ENCODE assay signal across 25 mouse cellular contexts in genomic region chr1:130524744-130525143, GRCm38 (mm10).
DNase-seq lines count a peak whose midpoint lies in the region; ATAC-seq and TF ChIP-seq lines count a peak whose summit lies in the region.
"Had no signal": no experiment of that assay in that cellular context is flagged by ENCODE, and none has a peak within 500 bp of the region (broad histone marks: within the 10 kb centered on the region; RNA-seq: fewer than 3 reads in every experiment).

No protein-coding gene starts in this region.

- no peaks in the 10 kb centered on the region for H3K27me3 ChIP-seq in intestine, embryonic 14.5 days (replicated peaks; ENCODE audit: control insufficient read depth, insufficient read depth, low read length)
- no peaks in the 10 kb centered on the region for H3K27me3 ChIP-seq in intestine, postnatal 0 days (replicated peaks; ENCODE audit: control insufficient read depth, insufficient read depth, low read length)
- no peaks in the 10 kb centered on the region for H3K27me3 ChIP-seq in intestine, embryonic 16.5 days (replicated peaks; ENCODE audit: control insufficient read depth, insufficient read depth, low read length)
- H3K27me3 ChIP-seq: CH12.LX; embryonic facial prominence, embryonic 12.5 days; forebrain, embryonic 13.5 days; forebrain, embryonic 15.5 days had no signal

- H3K4me2 ChIP-seq in intestine, embryonic 14.5 days (ENCODE audit: low read length), result no peak overlapping the region
- no peak overlapping the region for H3K4me2 ChIP-seq in intestine, postnatal 0 days (replicated peaks; ENCODE audit: low read depth)
- no peak overlapping the region for H3K4me2 ChIP-seq in intestine, embryonic 16.5 days (ENCODE audit: low read depth, low read length)
- H3K4me2 ChIP-seq: embryonic facial prominence, embryonic 12.5 days; forebrain, embryonic 13.5 days; forebrain, embryonic 15.5 days had no signal

- H3K9ac ChIP-seq in intestine, embryonic 14.5 days (ENCODE audit: low read length), result no peak overlapping the region
- no peak overlapping the region for H3K9ac ChIP-seq in intestine, postnatal 0 days (ENCODE audit: low read depth, low read length)
- H3K9ac ChIP-seq in intestine, embryonic 16.5 days (ENCODE audit: low read depth, low read length), result no peak overlapping the region
- H3K9ac ChIP-seq: embryonic facial prominence, embryonic 12.5 days; forebrain, embryonic 13.5 days; forebrain, embryonic 15.5 days; forebrain, postnatal 0 days had no signal

- peak; percentile 55; the same call in 1 of the 2 replicates for ATAC-seq in intestine, embryonic 14.5 days (replicated peaks; ENCODE audit: low FRiP score, low TSS enrichment, low read depth)
- ATAC-seq in intestine, postnatal 0 days, result no peak
- ATAC-seq in intestine, embryonic 16.5 days, result peak; percentile 70
- ATAC-seq: CD4-positive, CD25-positive, alpha-beta regulatory T cell, adult 4 months; forebrain, embryonic 13.5 days; forebrain, embryonic 15.5 days; forebrain, postnatal 0 days; Patski had no signal

- peak; percentile 10 for DNase-seq in embryo, embryonic 10 days (ENCODE audit: low spot score)
- no peak for DNase-seq in embryo, embryonic 9.5 days (ENCODE audit: extremely low spot score)
- no peak for DNase-seq in intestine, embryonic 14.5 days (ENCODE audit: low spot score)
- peak; percentile 18 for DNase-seq in ZHBTc4 (ENCODE audit: low read depth, low spot score)
- DNase-seq in spleen, adult 12 weeks (ENCODE audit: low spot score), result no peak
- DNase-seq: adrenal gland, adult 8-10 months; adrenal gland, postnatal 14 days; adrenal gland, postnatal 36 days; B cell, adult 2 months; cerebellum, adult 11-12 months; cerebellum, adult 2 months; cerebellum, adult 9-10 months; cerebellum, postnatal 10 days; cerebellum, postnatal 25 days; forebrain, postnatal 0 days had no signal

- no peak overlapping the region for H3K27ac ChIP-seq in intestine, embryonic 14.5 days (ENCODE audit: low read depth)
- H3K27ac ChIP-seq in intestine, postnatal 0 days (ENCODE audit: low read depth, low read length), result no peak overlapping the region
- no peak overlapping the region for H3K27ac ChIP-seq in intestine, embryonic 16.5 days (ENCODE audit: low read length)
- H3K27ac ChIP-seq: embryonic facial prominence, embryonic 10.5 days; embryonic facial prominence, embryonic 12.5 days; forebrain, embryonic 13.5 days; forebrain, embryonic 15.5 days had no signal

- no peaks in the 10 kb centered on the region for H3K4me1 ChIP-seq in intestine, embryonic 14.5 days (replicated peaks; ENCODE audit: control insufficient read depth, insufficient read depth, low read length)
- no peaks in the 10 kb centered on the region for H3K4me1 ChIP-seq in intestine, postnatal 0 days (replicated peaks; ENCODE audit: control insufficient read depth, insufficient read depth, low read length)
- H3K4me1 ChIP-seq in intestine, embryonic 16.5 days (ENCODE audit: control insufficient read depth, insufficient read depth, low read length), result no peaks in the 10 kb centered on the region
- H3K4me1 ChIP-seq: embryonic facial prominence, embryonic 10.5 days; embryonic facial prominence, embryonic 12.5 days; forebrain, embryonic 13.5 days; forebrain, embryonic 15.5 days had no signal

- TF ChIP-seq CTCF in intestine, postnatal 0 days (IDR thresholded peaks at IDR 0.05; ENCODE audit: low read depth), result no peak

- H3K36me3 ChIP-seq in intestine, embryonic 14.5 days (ENCODE audit: control insufficient read depth, insufficient read depth, low read length), result no peaks in the 10 kb centered on the region
- H3K36me3 ChIP-seq in intestine, postnatal 0 days (ENCODE audit: control insufficient read depth, insufficient read depth), result no peaks in the 10 kb centered on the region
- no peaks in the 10 kb centered on the region for H3K36me3 ChIP-seq in intestine, embryonic 16.5 days (ENCODE audit: control insufficient read depth, insufficient read depth, low read length)
- H3K36me3 ChIP-seq: embryonic facial prominence, embryonic 10.5 days; embryonic facial prominence, embryonic 12.5 days; forebrain, embryonic 15.5 days; G1E had no signal

- no peak overlapping the region for H3K4me3 ChIP-seq in intestine, embryonic 14.5 days (ENCODE audit: low read depth, low read length)
- no peak overlapping the region for H3K4me3 ChIP-seq in intestine, postnatal 0 days (ENCODE audit: low read depth, low read length)
- H3K4me3 ChIP-seq in intestine, embryonic 16.5 days (ENCODE audit: low read length), result no peak overlapping the region
- H3K4me3 ChIP-seq: embryonic facial prominence, embryonic 10.5 days; embryonic facial prominence, embryonic 12.5 days; forebrain, embryonic 13.5 days; forebrain, embryonic 15.5 days had no signal

- H3K9me3 ChIP-seq in intestine, embryonic 14.5 days (ENCODE audit: control insufficient read depth, low read length), result no peaks in the 10 kb centered on the region
- H3K9me3 ChIP-seq in intestine, postnatal 0 days (ENCODE audit: control insufficient read depth), result no peaks in the 10 kb centered on the region
- H3K9me3 ChIP-seq in intestine, embryonic 16.5 days (ENCODE audit: control insufficient read depth, low read length), result no peaks in the 10 kb centered on the region
- H3K9me3 ChIP-seq: embryonic facial prominence, embryonic 10.5 days; embryonic facial prominence, embryonic 12.5 days; forebrain, embryonic 13.5 days; forebrain, embryonic 15.5 days; G1E had no signal

- 16% methylated on average over 5 of the region's 5 CpGs for WGBS in intestine, embryonic 14.5 days
- 17% methylated on average over 5 of the region's 5 CpGs for WGBS in intestine, postnatal 0 days
- WGBS in intestine, embryonic 16.5 days, result 20% methylated on average over 5 of the region's 5 CpGs

Comparison
In these comparisons a context has a peak if more than half of its experiments do, and no peak if none do; other contexts are left out.
1. DNase-seq: peak in embryo, embryonic 10 days (single experiment) and ZHBTc4 (single experiment); none in embryo, embryonic 9.5 days (single experiment), intestine, embryonic 14.5 days (single experiment) and spleen, adult 12 weeks (single experiment).